Mouse (Mus musculus) retina, adult 2 months (tissue): ENCODE measurements around the gene Avpr1b.
"Not testable (repeated sequence)": the region's sequence is repeated elsewhere in the genome, so short reads cannot be mapped to it uniquely, and the experiment has no call there.

Experiments used
- DNase-seq: peaks from one replicate; pipeline ENCODE4 v3.0.0-alpha.2; 2012; ENCODE audit warnings: low read depth, low spot score

Avpr1b gene

GRCm38 (mm10) chr1:131618576-131618975 lies 19.5 kb downstream of the Avpr1b start:
- DNase-seq, result no peak

GRCm38 (mm10) chr1:131619348-131619747 lies 20.3 kb downstream of the Avpr1b start:
- DNase-seq, result no peak

GRCm38 (mm10) chr1:131623644-131624043 lies 24.6 kb downstream of the Avpr1b start:
- no peak for DNase-seq

GRCm38 (mm10) chr1:131624175-131624835 lies 25.3 kb downstream of the Avpr1b start:
- no peak for DNase-seq

- DNase-seq, result no peak
Observed at GRCm38 (mm10) chr1:131626200-131626599, 27.2 kb downstream of the Avpr1b start.

GRCm38 (mm10) chr1:131632216-131632615 lies 33.2 kb downstream of the Avpr1b start:
- DNase-seq, result not testable (repeated sequence)

GRCm38 (mm10) chr1:131634495-131634894 lies 35.5 kb downstream of the Avpr1b start:
- DNase-seq, result no peak

GRCm38 (mm10) chr1:131637791-131638540 lies 38.9 kb downstream of the Avpr1b start, which contains the start of gene Ctse:
Gene Ctse, plus strand, starts transcription at chr1:131638306.
- no peak for DNase-seq

GRCm38 (mm10) chr1:131638541-131639421 lies 39.7 kb downstream of the Avpr1b start:
- DNase-seq, result no peak

GRCm38 (mm10) chr1:131640062-131640461 lies 41.0 kb downstream of the Avpr1b start:
- no peak for DNase-seq

GRCm38 (mm10) chr1:131641565-131641964 lies 42.5 kb downstream of the Avpr1b start:
- no peak for DNase-seq

GRCm38 (mm10) chr1:131642251-131642650 lies 43.2 kb downstream of the Avpr1b start:
- DNase-seq, result no peak

GRCm38 (mm10) chr1:131652670-131653443 lies 53.8 kb downstream of the Avpr1b start:
- no peak for DNase-seq

- DNase-seq, result no peak
Observed at GRCm38 (mm10) chr1:131655601-131656000, 56.6 kb downstream of the Avpr1b start.

GRCm38 (mm10) chr1:131657945-131658354 lies 58.9 kb downstream of the Avpr1b start:
- peak; percentile 78 for DNase-seq

GRCm38 (mm10) chr1:131659512-131660085 lies 60.6 kb downstream of the Avpr1b start:
- DNase-seq, result no peak

GRCm38 (mm10) chr1:131660266-131660665 lies 61.2 kb downstream of the Avpr1b start:
- no peak for DNase-seq

- DNase-seq, result no peak
Observed at GRCm38 (mm10) chr1:131660716-131661472, 61.9 kb downstream of the Avpr1b start.
